Mouse (Mus musculus) adrenal gland, adult 2 months (tissue): ENCODE measurements at regions not wholly inside any gene's neighbourhood (a gene's known extent, or its start where the extent isn't known, plus 50 kb on each side); places are given as distances from the start of the nearest gene placed in this dataset.

Source experiments
- DNase-seq: peaks from one replicate; pipeline ENCODE4 v3.0.0; 2021

GRCm38 (mm10) chr9:47909051-47909450, 252.8 kb upstream of the Nxpe4 start:
- no peak for DNase-seq

- DNase-seq, result no peak
Measured at GRCm38 (mm10) chr9:47910501-47910906, 251.3 kb upstream of the Nxpe4 start.

- DNase-seq, result no peak
Measured at GRCm38 (mm10) chr9:47912823-47913222, 249.0 kb upstream of the Nxpe4 start.

- no peak for DNase-seq
Measured at GRCm38 (mm10) chr9:47935299-47935698, 226.5 kb upstream of the Nxpe4 start.

- no peak for DNase-seq
Measured at GRCm38 (mm10) chr9:47935957-47936457, 225.8 kb upstream of the Nxpe4 start.

- no peak for DNase-seq
Measured at GRCm38 (mm10) chr9:47938941-47939710, 222.7 kb upstream of the Nxpe4 start.

- DNase-seq, result no peak
Measured at GRCm38 (mm10) chr9:47942761-47943583, 218.9 kb upstream of the Nxpe4 start.

- no peak for DNase-seq
Measured at GRCm38 (mm10) chr9:47946226-47946625, 215.6 kb upstream of the Nxpe4 start.

GRCm38 (mm10) chr9:47957881-47958280, 203.9 kb upstream of the Nxpe4 start:
- no peak for DNase-seq

GRCm38 (mm10) chr9:47958861-47959260, 203.0 kb upstream of the Nxpe4 start:
- DNase-seq, result no peak

GRCm38 (mm10) chr9:47961176-47961575, 200.6 kb upstream of the Nxpe4 start:
- no peak for DNase-seq

- DNase-seq, result no peak
Measured at GRCm38 (mm10) chr9:47962161-47962560, 199.7 kb upstream of the Nxpe4 start.

- no peak for DNase-seq
Measured at GRCm38 (mm10) chr9:47962589-47962988, 199.2 kb upstream of the Nxpe4 start.

GRCm38 (mm10) chr9:47973130-47973529, 188.7 kb upstream of the Nxpe4 start:
- DNase-seq, result no peak

GRCm38 (mm10) chr9:47985356-47986111, 176.3 kb upstream of the Nxpe4 start:
- peak; percentile 9 for DNase-seq

GRCm38 (mm10) chr9:47987266-47987665, 174.6 kb upstream of the Nxpe4 start:
- DNase-seq, result no peak

- DNase-seq, result no peak
Measured at GRCm38 (mm10) chr9:47994671-47995070, 167.2 kb upstream of the Nxpe4 start.

- no peak for DNase-seq
Measured at GRCm38 (mm10) chr9:47999632-48000031, 162.2 kb upstream of the Nxpe4 start.

GRCm38 (mm10) chr9:48029021-48029420, 132.8 kb upstream of the Nxpe4 start:
- DNase-seq, result no peak

GRCm38 (mm10) chr9:48030839-48031238, 131.0 kb upstream of the Nxpe4 start:
- DNase-seq, result no peak

- DNase-seq, result no peak
Measured at GRCm38 (mm10) chr9:48035959-48036358, 125.9 kb upstream of the Nxpe4 start.

GRCm38 (mm10) chr9:48044826-48045225, 117.0 kb upstream of the Nxpe4 start:
- DNase-seq, result peak; percentile 52
